Mouse (Mus musculus) right cerebral cortex, postnatal 25 days (tissue): ENCODE results near the gene Rabif.
"Not testable (repeated sequence)": the region's sequence is repeated elsewhere in the genome, so short reads cannot be mapped to it uniquely, and the experiment has no call there.

Experiments used
- DNase-seq: peaks from one replicate; pipeline ENCODE4 v3.0.0; 2022

Rabif gene

DNA sequence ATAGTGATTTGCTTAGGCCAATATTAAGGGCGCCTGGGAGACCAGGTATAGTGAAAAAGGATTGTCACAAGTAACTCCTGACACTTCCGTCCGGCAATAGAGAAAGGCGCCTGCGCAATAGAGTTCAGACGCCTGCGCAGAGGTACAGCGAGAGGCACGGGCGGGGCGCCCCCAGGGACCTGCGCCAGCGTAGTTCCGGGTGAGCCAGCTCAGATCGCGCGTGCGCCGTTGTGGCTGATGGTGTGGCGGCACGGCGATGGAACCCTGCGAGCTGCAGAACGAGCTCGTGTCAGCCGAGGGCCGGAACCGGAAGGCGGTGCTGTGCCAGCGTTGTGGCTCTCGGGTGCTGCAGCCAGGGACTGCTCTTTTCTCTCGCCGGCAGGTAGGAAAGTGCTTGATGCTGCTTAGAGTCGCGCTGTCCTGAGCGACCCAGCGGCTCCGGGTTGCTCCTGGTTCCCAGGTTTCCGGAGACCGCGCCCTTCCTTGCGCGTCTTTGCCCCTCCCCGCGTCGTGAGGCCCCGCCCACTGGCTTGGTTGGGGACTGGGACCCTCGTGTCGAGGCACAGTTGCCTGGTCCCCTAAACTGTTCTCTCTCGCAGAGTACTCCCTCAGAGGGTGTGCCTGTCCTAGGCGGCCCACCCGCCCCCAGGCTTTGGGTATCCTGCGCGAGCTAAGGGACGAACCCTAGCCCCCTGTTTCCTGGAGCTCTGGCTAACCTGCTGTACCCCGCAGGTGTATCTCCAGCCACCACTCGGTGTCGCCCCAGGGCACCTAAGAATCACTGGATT lies at the start of gene Rabif:
Rabif (plus strand) TSS at position 221 of the 788 bp plus-strand sequence.
- peak; percentile 99 for DNase-seq

DNA sequence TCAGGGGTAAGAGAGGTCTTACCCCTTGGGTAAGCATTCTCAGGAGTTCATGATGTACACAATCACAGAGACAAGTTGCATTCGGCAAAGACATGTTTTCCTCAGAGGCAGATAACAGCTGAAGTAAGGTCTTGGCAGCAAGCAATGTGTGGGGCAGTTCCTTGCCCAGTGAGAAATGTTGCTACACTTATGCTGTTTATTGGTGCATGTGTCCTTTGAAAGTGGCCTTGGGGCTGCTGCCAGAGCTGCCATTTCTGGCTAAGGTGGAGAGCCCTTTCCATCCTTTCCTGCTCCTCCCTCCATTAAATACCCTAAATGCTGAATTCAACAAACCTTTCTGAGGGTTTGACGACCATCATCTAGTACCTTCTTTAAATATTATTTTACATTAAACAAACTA lies 49.0 kb upstream of the Rabif start:
- DNase-seq, result no peak

DNA sequence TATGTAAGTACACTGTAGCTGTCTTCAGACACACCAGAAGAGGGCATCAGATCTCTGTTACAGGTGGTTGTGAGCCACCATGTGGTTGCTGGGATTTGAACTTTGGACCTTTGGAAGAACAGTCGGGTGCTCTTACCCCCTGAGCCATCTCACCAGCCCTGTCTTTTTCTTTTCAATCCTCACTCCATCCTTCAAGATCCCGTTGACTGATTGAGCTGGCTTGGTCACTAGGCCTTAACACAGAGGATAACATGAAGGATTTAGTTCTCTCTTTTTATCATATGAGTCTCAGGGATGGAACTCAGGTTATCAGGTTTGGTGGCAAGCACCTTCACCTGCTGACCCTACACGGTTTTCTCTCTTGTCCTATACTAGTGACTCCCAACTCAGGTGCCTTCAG lies 45.9 kb upstream of the Rabif start:
- not testable (repeated sequence) for DNase-seq

DNA sequence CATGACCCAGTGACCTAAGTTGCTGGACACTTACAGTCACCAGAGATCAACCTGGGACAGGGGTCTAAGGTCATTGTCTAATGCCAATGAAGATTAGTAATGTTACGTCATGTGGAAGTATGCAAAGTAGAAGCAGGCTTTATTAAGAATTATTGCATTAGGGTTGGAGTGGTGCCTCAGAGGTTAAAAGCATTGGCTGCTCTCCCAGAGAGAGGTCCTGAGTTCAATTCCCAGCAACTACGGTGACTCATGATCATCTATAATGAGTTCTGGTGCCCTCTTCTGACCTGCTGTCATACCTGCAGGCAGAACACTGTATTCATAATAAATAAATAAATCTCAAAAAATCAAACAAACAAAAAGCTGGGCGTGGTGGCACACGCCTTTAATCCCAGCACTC lies 44.2 kb upstream of the Rabif start:
- no peak for DNase-seq

DNA sequence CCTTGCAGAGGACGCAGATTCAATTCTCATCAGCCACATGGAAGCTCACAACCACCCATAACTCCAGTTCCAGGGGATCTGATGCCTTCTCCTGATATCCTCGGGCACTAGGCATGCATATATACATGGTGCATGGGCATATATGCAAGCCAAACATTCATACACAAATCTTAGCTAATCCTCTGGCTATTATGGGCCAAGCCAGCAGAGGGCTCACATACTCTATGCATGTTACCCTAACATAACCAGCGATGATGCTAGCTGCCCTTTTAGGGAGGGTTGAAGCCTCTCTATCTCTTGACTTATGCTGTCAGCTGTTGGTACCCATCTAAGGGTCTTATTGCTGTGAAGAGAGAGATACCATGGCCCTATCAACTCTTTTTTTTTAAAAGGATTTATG lies 43.5 kb upstream of the Rabif start:
- peak; percentile 20 for DNase-seq

DNA sequence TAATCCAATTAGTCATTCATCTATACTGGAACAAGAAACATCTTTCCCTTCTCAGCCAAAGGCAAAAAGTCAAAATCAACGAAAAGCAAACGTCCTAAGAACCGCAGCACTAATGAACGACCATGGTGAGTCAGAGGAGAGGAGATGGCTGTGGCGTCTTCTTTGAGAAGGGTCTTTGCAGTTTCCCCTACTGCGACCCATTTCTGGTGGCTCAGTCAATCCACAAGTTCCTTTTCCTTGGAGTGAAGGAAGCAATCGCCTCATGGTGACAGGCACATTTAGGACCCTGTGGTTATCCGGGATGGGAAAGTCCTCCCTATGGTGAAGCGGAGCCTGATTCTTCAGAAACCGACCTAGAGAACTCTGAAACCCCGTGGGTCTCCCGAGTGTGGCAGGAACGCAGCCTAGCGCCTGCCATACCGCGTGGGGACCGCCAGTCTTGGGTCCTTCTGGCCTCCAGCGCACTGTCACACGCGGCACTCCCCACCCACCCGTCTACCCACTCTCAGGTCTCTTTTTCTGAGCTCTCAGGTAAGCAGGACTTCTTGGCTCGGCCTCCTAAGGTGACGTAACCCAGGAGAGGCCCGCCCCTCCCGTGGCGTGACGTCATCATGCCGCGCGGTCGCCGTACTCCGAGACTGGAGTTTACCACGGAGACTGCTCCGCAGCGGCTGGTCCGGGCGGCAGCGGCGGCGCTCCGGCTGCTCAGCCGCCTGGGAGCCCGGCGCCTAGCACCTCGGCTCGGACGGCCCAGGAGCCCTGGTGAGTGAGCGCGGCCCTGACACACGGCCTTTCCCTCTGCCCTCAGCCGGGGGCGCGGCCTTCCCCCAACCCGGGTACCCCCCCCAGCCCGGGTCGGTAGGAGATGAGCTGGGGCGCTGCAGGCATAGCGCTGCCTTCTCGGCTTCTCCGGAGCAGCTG lies 39.3 kb upstream of the Rabif start, which contains the start of gene Klhl12:
Klhl12 (plus strand) TSS at position 628 of the 921 bp plus-strand sequence.
- DNase-seq, result peak; percentile 95

DNA sequence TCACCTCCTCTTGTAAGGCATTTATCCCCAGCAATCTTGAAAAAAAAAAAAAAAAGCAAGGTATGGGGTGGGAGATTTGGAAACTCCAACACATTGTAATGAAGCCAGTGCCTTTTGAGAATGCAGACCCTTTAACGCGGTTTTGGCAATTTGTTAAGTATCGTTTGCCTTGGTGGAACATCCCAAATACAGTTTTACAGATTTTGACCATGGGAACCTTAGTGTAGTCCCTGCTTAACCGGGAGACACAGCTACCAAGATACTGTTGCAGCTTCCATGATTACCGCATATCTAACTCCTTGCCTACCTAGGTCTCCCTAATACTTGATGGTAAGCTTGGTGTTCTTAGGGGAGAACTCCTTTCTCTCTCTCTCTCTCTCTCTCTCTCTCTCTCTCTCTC lies 38.4 kb upstream of the Rabif start:
- no peak for DNase-seq

DNA sequence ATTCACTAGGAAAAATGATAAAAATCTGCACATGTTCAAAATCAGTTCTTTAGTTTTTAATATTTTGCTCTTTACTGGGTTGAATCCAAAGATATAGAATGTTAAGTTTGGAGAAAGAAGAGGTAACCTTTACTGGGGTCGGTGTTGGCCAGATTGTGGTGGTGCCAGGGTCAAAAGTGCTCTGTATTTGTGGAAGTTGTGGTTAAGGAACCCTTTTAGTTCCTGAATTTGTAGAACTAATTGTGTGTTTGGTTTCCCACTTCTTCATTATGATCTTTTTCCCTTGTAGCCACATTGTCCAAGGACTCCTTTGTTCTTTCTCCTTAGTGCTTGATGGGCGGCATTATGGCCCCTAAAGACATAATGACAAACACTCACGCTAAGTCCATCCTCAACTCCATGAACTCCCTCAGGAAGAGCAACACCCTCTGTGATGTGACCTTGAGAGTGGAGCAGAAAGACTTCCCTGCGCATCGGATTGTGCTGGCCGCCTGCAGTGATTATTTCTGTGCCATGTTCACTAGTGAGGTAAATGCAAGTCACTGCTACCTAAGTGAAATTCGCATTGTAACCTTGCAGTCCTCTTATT lies 36.2 kb upstream of the Rabif start:
- no peak for DNase-seq

DNA sequence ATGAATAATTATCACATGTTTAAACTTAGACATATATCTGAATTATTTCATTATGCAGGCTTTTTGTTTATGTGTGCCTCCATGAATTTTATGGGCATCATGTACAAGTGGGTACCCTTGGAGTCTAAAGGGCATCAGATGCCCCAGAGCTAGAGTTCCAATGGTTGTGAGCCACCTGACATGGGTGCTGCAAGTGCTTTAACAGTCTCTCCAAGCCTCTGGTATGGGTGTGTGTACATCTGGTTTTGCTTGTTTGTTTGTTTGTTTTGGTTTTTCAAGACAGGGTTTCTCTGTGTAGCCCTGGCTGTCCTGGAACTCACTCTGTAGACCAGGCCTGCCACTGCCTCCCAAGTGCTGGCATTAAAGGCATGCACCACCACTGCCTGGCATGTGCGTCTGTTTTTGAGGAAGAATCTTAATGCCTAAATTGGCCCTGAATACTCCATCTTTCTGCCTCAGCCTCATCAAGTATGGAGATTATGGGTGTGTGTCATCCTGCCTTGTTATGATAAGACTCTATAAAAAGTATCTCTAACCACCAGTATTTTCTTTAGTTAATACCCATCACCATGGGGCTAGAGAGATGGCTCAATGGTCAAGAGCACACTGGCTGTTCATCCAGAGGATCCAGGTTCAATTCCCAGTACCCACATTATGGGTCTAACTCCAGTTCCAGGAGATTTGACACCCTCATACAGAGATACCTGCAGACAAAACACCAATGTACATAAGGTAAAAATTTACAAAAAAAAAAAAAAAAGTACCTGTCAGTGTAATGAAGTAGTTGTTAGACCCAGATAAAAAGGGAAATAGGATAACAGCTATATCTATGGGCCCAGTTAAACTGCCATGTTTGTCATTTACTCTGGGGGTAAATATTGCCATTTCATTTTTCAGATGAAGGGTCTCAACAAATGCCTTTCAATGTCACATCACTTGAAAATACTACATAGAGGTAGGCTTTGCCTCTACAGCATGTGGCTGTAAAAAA lies 33.9 kb upstream of the Rabif start:
- no peak for DNase-seq

DNA sequence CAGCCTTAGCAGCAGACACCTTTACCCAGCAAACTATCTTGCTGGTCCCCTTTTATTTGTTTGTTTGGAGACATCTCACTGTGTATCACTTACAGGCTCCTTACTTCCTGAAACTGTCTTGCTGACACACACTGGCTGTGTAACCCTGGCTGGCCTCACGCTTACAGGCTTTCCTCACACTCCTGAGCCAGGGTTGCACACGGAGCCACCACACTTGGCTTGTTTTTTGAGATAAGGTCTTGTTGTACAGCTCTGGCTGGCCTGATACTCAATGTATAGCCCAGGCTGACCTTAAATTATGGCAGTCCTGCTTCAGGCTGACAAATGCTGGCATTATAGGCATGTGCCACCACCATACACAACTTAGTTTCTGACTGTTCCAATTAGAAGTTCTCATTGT lies 9.8 kb upstream of the Rabif start:
- DNase-seq, result no peak

DNA sequence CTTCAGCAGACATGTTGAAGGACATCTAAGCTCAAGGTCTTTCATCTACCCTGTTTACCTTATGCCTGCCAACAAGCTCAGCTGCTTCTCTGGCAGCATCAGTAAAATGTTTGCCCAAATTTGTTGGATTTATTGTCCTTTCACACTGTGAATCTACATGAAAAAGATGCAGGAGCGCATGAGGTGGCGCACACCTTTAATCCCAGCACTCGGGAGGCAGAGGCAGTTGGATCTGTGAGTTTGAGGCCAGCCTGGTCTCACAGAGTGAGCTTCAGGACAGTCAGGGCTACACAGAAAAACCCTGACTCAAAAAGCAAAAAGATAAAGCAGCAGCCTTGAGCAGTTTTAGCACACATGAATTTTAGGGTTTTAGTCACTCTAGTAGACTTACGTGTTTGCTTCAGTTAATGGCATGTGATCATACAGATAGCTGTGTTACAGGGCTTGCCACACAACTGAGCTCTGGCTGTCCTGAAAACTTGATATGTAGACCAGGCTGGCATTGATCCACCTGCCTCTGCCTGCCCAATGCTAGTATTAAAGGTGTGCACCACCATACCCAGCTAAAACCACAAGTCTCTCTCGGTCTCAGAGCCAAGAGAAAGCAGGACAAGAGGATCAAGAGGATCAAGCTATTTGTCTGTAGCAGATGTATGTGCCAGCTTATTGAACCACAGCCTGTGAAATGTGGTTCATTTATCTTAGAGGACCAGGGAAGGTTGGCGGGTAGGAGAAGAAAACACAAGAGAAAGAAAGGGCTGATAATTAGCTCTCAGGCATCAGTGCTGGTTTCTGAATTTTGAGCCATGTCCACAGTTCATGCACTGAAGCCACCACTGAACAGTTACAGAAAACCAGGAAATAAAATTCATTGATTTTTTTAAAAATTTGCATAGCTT lies 3.3 kb upstream of the Rabif start:
- no peak for DNase-seq

DNA sequence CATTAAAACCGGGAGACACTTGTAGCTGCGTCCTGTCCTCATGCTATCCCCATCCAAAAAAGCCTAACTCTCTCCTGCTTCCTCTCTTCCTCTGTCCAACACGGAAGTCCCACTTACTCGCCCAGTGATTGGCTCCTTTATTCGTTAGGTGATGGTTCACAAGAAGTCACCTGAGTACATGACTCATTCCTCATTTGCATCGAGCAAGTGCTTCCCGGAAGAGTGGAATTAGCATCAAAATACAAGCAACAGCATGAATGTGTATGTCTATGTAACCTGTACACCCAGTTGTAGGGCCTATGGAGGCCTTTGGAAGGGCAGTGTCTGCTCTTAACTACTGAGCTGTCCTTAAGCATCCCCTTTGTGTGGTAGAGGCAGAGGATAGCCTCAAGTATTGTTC lies 2.2 kb upstream of the Rabif start:
- DNase-seq, result no peak

DNA sequence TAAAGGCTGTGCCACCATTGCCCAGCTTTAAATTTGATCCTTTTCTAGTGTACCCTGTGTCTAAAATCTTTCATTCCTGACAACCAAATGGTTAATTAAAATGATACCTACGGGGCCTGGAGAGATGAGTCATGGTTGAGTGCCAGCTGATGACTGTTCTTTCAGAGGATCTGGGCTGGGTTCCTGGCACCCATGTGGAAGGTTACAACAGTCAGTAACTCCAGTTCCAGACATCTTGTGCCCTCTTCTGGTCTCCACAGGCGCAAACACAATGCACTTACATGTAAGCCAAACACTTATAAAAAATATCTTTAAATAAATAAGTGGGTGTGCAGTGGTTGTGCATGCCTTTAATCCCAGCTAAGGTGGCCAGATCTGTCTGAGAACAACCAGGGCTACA lies 952 bp upstream of the Rabif start:
- DNase-seq, result no peak

DNA sequence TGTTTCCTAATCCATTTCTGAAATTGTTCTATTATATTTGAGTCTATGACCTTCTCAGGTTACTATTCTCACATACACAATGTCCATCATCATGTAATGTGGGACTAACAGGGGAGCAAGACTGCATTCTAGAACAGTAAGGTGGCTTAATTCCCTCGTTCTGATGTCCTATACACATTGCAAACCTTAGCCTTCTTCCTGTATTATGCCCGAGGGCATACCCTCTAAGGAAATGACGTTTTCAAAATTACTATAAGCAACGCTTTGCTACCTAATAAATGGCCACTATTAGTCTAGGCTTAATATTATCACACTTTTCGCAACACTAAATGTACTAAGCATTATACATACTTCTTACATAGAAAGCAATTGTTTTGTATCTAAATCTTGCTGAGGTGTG lies 492 bp upstream of the Rabif start:
- DNase-seq, result no peak

DNA sequence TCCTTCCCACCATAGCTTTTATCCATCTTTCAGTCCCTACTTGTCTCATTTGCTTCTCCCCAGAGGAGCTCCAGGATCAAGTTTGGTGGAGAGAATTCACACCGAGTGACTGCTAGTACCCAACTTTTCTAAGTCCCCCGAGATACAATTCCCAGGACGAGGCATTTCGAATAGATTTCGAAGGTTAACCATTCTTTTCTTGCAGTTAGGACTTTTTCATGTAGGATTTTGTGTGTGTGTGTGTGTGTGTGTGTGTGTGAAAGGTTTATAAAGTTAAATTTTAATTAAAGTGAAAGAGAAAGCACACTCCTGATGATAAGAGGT lies 730 bp downstream of the Rabif start:
- DNase-seq, result no peak

DNA sequence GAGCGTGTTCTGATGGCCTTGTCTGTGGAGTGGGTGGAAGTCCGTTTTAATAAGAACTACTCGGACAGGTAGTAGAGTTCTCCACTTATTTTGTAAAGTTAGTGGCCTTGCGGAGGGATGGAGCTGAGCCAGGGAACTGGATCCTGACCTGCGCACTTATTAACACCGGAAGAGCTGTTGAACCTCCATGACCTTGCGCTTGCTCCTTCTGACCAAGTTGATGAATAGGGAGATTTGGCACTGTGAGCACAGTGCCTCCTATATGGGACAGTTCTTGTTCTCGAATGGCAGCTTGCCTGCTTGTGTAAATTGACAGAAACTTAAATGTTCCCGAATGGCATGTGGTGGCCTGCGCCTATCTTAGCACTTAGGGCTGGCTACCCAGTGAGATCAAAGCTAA lies 1.5 kb downstream of the Rabif start:
- DNase-seq, result no peak

DNA sequence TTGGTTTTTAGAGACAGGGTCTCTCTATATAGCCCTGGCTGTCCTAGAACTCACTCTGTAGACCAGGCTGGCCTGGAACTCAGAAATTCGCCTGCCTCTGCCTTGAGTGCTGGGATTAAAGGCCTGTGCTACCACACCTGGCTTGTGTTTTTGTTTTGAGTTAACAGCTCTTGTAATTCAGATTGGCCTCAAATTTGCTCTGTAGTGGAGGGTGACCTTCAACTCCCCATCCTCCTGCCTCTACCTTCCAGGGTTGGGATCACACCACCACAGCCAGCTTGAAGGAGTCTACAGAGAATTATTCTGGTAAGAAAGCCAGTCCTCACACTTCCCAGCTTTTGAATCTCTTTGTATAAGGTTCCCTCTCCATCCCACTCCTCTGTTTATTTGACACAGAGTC lies 6.5 kb downstream of the Rabif start:
- no peak for DNase-seq

DNA sequence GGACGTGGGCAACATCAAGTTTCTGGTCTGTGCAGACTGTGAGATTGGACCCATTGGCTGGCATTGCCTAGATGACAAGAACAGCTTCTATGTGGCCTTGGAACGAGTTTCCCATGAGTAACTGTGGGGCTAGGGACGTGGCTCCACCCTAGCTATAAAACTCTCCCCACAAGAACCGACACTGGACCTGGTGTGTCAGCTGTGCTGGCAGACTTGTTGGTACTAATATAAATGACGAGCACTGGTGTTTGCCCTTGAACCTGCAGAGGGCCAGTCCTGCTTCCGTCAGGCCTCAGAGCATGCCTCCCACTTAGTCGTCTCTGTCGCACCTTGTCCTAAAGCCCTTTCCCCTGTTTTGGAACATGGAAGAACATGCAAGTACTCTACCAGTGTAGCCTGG lies 11.8 kb downstream of the Rabif start:
- DNase-seq, result no peak

DNA sequence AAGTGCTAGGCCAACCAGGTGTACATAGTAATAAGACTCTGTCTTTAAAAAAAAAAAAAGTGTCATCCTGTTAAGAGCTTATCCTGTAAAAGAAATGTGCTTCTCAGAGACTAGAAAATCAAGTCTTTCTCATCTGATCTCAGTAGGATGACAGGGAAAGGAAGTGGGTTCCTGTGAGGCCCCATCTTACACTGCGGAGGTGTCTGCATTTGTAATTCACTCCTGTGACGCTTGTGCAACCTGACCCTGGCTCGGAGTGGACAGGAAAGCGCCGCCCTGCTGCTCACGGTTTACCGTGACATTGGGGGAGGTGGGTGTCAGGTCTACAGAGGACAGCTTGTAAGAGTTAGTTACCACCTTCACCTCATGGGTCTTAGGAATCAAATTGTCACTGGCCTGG lies 15.6 kb downstream of the Rabif start:
- DNase-seq, result no peak

DNA sequence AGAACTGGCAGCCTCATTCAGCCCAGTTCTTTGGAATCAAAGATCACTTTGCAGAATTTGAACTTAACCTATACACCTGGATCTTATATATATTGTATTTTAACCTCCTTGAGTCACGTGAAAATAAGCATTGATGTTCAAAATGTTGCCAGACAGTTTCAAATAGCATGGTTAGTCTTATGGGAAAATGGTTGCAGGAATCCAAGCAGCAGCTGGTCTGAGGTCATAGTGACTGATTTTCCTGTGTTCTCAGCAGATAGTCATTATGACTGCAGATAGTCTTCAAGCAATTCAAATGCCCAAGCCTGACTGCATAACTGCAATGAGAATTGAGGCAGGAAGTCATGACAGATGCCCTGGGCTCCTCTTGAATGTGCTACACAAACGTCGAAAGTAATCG lies 17.7 kb downstream of the Rabif start:
- no peak for DNase-seq

DNA sequence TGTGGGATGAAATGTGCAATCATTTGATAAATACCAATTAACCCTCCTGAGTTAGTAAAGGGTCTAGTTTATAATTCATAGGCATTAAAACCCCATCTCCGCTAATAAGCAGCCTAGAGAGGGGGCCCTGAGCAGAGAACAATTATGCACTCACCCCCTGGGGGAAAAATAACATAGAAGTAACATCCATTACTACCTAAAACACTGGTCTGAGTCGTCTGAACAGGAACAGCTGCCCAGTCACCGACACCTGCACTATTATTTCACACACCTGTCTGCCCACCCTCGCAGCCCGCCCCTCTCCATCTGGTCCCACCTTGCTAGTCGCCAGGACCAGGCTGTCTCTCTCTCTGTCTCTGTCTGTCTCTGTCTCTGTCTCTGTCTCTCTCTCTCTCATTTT lies 18.1 kb downstream of the Rabif start:
- DNase-seq, result no peak
